Mouse (Mus musculus) megakaryocyte, embryonic 14.5 days (primary cell): ENCODE data around the gene Mrps35.

Experiments
- FLI1 ChIP-seq: IDR thresholded peaks from 2 replicates; pipeline ENCODE4 v1.6.1; 2012; ENCODE audit warnings: low read length, inconsistent platforms, mixed read lengths
- GATA1 ChIP-seq: IDR thresholded peaks from 3 replicates; pipeline ENCODE4 v1.6.1; 2012; ENCODE audit warnings: mixed read lengths, low read length, inconsistent platforms, borderline replicate concordance

- TF ChIP-seq FLI1 (no peak), GATA1 (no peak)
Observed at GRCm38 (mm10) chr6:147062694-147063093, 20.1 kb downstream of the Mrps35 start.
